Mouse (Mus musculus): Measurements from ENCODE around the gene Polg2. TPM values are rescaled to one million over a fixed set of nuclear protein-coding genes. Genes with fewer than 3 reads are reported as not detected.

The Polg2 gene
- polyA plus RNA-seq, 1 experiment from 2014 or later = 9.1 TPM

- Histone ChIP-seq H3K27ac (ENCODE audit: low read depth, low read length) (no peak overlapping the region), H3K27me3 (ENCODE audit: control insufficient read depth, insufficient read depth, low read length) (no peaks in the 10 kb centered on the region), H3K4me2 (ENCODE audit: low read depth, low read length, severe bottlenecking) (no peak overlapping the region), H3K36me3 (ENCODE audit: control insufficient read depth, insufficient read depth, low read length) (no peaks in the 10 kb centered on the region; the same call in 1 of the 2 replicates), H3K4me3 (ENCODE audit: low read depth, low read length) (no peak overlapping the region), H3K4me1 (replicated peaks; ENCODE audit: control insufficient read depth, insufficient read depth, low read length) (0 out of 2 replicates have a peak, but pooled peaks cover 5% of the 10 kb centered on the region), H3K9ac (ENCODE audit: low read length) (no peak overlapping the region), H3K9me3 (ENCODE audit: control insufficient read depth, low read length) (no peaks in the 10 kb centered on the region)
- no peak for DNase-seq (ENCODE audit: low spot score)
- WGBS = 96% methylated on average over 3 of the region's 3 CpGs
- ATAC-seq (replicated peaks; ENCODE audit: low FRiP score) = no peak
Observed at GRCm38 (mm10) chr11:106777395-106777794, 1.9 kb downstream of the Polg2 start.

DNA sequence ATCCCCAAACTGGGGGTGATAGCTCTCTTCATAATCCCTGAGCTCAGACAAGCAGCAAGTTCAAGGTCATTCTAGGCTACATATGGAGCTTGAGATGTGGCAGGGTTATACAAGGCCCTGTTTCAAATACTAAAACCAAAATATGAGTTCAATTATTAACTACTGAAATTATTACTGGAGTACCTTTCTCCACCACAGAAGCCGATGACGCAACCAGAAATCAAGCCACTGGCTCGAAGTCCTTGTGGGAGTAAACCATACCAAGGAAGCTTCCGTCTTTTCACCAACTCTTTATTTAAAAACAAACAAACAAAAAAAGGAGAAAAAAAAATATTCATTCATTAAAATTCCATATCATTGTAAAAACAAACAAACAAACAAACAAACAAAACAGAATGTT, 2.4 kb downstream of the Polg2 start:
- H3K27me3 ChIP-seq (ENCODE audit: control insufficient read depth, insufficient read depth, low read length) = no peaks in the 10 kb centered on the region
- 0 out of 2 replicates have a peak, but pooled peaks cover 5% of the 10 kb centered on the region for H3K4me1 ChIP-seq (replicated peaks; ENCODE audit: control insufficient read depth, insufficient read depth, low read length)
- no peaks in the 10 kb centered on the region for H3K9me3 ChIP-seq (ENCODE audit: control insufficient read depth, low read length)
- H3K9ac ChIP-seq (ENCODE audit: low read length) = no peak overlapping the region
- H3K4me3 ChIP-seq (ENCODE audit: low read depth, low read length) = no peak overlapping the region
- H3K27ac ChIP-seq (ENCODE audit: low read depth, low read length) = no peak overlapping the region
- DNase-seq (ENCODE audit: low spot score) (no peak), ATAC-seq (replicated peaks; ENCODE audit: low FRiP score) (no peak)
- H3K36me3 ChIP-seq (ENCODE audit: control insufficient read depth, insufficient read depth, low read length) = peaks cover 4% of the 10 kb centered on the region; the same call in 1 of the 2 replicates
- no peak overlapping the region for H3K4me2 ChIP-seq (ENCODE audit: low read depth, low read length, severe bottlenecking)
- over 99% methylated on average over 4 of the region's 4 CpGs for WGBS

DNA sequence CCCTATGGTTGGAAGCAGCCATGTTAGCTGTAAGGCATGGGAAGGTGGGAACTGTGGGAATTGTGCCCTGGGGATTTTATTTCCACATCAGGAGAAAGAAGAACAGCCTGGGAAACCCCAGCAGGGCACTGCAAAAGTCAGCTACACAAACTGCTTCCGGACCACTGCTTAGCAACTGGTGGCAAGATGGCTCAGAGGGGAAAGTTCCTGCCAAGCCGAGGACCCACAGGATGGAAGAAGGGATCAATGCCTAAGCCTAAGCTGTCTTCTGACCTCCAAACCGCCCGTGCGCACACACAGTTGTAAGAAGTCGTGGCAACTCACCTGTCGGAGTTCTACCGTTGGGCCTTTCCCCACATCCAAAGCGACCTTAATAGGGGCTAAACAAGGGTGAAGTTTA, 6.3 kb downstream of the Polg2 start:
- Histone ChIP-seq H3K4me2 (ENCODE audit: low read depth, low read length, severe bottlenecking) (no peak overlapping the region), H3K27ac (ENCODE audit: low read depth, low read length) (no peak overlapping the region), H3K9ac (ENCODE audit: low read length) (no peak overlapping the region), H3K9me3 (ENCODE audit: control insufficient read depth, low read length) (no peaks in the 10 kb centered on the region), H3K4me3 (ENCODE audit: low read depth, low read length) (no peak overlapping the region), H3K4me1 (replicated peaks; ENCODE audit: control insufficient read depth, insufficient read depth, low read length) (0 out of 2 replicates have a peak, but pooled peaks cover 4% of the 10 kb centered on the region), H3K27me3 (ENCODE audit: control insufficient read depth, insufficient read depth, low read length) (no peaks in the 10 kb centered on the region), H3K36me3 (ENCODE audit: control insufficient read depth, insufficient read depth, low read length) (peaks cover 7% of the 10 kb centered on the region; the same call in 1 of the 2 replicates)
- no peak for DNase-seq (ENCODE audit: low spot score)
- ATAC-seq (replicated peaks; ENCODE audit: low FRiP score) = no peak
- WGBS = 91% methylated on average over 9 of the region's 9 CpGs

DNA sequence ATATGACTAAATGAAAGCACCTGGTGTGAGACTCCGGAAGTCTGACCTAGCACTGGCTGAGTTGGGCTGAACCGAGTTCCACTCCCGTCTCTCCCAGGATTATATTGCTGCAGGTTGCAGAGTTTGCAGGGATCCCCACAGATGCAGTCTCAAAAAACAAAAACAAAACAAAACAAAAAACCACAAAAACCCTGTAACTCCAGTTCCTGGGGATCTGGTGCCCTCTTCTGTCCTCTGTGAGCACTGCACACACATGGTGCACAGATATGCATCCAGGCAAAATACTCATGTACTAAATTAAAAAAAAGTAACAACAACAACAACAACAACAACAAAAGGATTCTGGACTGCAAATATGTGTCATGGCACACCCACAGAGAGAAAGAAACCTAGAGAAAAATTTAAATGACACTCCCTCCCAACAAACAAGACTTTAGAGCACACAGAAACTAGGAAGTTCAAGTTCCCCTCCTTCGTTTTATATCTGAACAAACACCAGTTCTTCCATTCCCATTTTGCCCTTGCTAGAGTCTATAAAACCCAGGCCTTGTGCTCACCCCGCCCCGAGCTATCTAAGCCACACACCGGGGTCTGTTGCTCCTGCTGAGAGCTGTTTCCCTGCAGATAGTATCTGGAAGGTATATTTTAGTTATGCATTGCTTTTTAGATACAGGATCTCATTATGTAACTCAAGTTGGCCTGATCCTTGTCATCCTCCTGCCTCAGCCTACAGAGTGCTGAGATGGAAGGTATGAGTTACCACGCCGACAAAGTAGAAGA, 9.0 kb downstream of the Polg2 start:
- 95% methylated on average over 9 of the region's 9 CpGs for WGBS
- Histone ChIP-seq H3K9ac (ENCODE audit: low read length) (no peak overlapping the region), H3K4me1 (replicated peaks; ENCODE audit: control insufficient read depth, insufficient read depth, low read length) (no peaks in the 10 kb centered on the region), H3K9me3 (ENCODE audit: control insufficient read depth, low read length) (no peaks in the 10 kb centered on the region), H3K27me3 (ENCODE audit: control insufficient read depth, insufficient read depth, low read length) (no peaks in the 10 kb centered on the region), H3K36me3 (ENCODE audit: control insufficient read depth, insufficient read depth, low read length) (peaks cover 14% of the 10 kb centered on the region; the same call in 1 of the 2 replicates), H3K4me2 (ENCODE audit: low read depth, low read length, severe bottlenecking) (no peak overlapping the region), H3K27ac (ENCODE audit: low read depth, low read length) (no peak overlapping the region), H3K4me3 (ENCODE audit: low read depth, low read length) (no peak overlapping the region)
- DNase-seq (ENCODE audit: low spot score) (no peak), ATAC-seq (replicated peaks; ENCODE audit: low FRiP score) (no peak)

DNA sequence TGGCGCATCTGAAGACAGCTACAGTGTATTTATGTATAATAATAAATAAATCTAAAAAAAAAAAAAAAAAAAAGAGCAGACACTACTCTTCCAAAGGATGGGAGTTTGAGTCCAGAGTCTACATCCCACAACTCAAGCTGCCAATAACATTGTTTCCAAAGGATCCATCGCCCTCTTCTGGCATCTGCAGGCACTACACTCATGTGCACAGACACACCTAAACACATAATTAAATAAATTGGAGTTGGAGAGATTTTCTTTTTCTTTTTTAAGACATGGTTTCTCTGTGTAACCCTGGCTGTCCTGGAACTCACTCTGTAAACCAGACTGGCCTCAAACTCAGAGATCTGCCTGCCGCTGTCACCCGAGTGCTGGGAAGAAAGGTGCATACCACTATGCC, 11.8 kb downstream of the Polg2 start:
- no peaks in the 10 kb centered on the region for H3K9me3 ChIP-seq (ENCODE audit: control insufficient read depth, low read length)
- no peaks in the 10 kb centered on the region for H3K27me3 ChIP-seq (ENCODE audit: control insufficient read depth, insufficient read depth, low read length)
- no peak overlapping the region for H3K4me2 ChIP-seq (ENCODE audit: low read depth, low read length, severe bottlenecking)
- peaks cover 14% of the 10 kb centered on the region; the same call in 1 of the 2 replicates for H3K36me3 ChIP-seq (ENCODE audit: control insufficient read depth, insufficient read depth, low read length)
- no peak overlapping the region for H3K27ac ChIP-seq (ENCODE audit: low read depth, low read length)
- H3K4me3 ChIP-seq (ENCODE audit: low read depth, low read length) = no peak overlapping the region
- H3K9ac ChIP-seq (ENCODE audit: low read length) = no peak overlapping the region
- no peak for ATAC-seq (replicated peaks; ENCODE audit: low FRiP score)
- 95% methylated on average over 4 of the region's 4 CpGs for WGBS
- H3K4me1 ChIP-seq (replicated peaks; ENCODE audit: control insufficient read depth, insufficient read depth, low read length) = no peaks in the 10 kb centered on the region
- no peak for DNase-seq (ENCODE audit: low spot score)

GRCm38 (mm10) chr11:106766611-106767162, 12.7 kb downstream of the Polg2 start:
- Histone ChIP-seq H3K4me3 (ENCODE audit: low read depth, low read length) (no peak overlapping the region), H3K9ac (ENCODE audit: low read length) (no peak overlapping the region), H3K9me3 (ENCODE audit: control insufficient read depth, low read length) (no peaks in the 10 kb centered on the region), H3K36me3 (ENCODE audit: control insufficient read depth, insufficient read depth, low read length) (peaks cover 11% of the 10 kb centered on the region; the same call in 1 of the 2 replicates), H3K4me1 (replicated peaks; ENCODE audit: control insufficient read depth, insufficient read depth, low read length) (no peaks in the 10 kb centered on the region), H3K4me2 (ENCODE audit: low read depth, low read length, severe bottlenecking) (no peak overlapping the region), H3K27ac (ENCODE audit: low read depth, low read length) (no peak overlapping the region), H3K27me3 (ENCODE audit: control insufficient read depth, insufficient read depth, low read length) (no peaks in the 10 kb centered on the region)
- ATAC-seq (replicated peaks; ENCODE audit: low FRiP score) (no peak), DNase-seq (ENCODE audit: low spot score) (no peak)
- 91% methylated on average over 4 of the region's 4 CpGs for WGBS

DNA sequence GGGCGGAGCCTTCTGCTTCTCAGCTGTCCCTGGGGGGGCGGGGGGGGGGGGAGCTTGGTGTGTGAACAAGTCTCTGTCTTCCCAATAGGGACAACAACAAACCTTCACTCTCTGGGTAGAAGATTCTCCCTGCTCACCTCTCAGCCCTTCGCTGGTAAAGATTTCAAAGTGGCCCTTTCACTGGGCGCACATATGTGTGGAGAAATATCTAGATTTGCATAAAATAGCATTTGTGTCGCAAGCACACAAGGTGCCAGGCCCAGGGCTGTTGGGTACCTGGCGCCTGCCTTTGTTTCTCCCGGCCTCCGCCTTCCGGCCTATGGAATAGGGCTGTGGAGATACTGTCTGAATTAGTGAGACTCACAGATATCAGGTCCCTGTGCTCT, 16.5 kb downstream of the Polg2 start:
- no peak for DNase-seq (ENCODE audit: low spot score)
- 76% methylated on average over 9 of the region's 9 CpGs for WGBS
- Histone ChIP-seq H3K36me3 (ENCODE audit: control insufficient read depth, insufficient read depth, low read length) (peaks cover 5% of the 10 kb centered on the region; the same call in 1 of the 2 replicates), H3K4me2 (ENCODE audit: low read depth, low read length, severe bottlenecking) (no peak overlapping the region), H3K27ac (ENCODE audit: low read depth, low read length) (no peak overlapping the region), H3K9me3 (ENCODE audit: control insufficient read depth, low read length) (no peaks in the 10 kb centered on the region), H3K4me1 (replicated peaks; ENCODE audit: control insufficient read depth, insufficient read depth, low read length) (no peaks in the 10 kb centered on the region), H3K4me3 (ENCODE audit: low read depth, low read length) (no peak overlapping the region), H3K27me3 (ENCODE audit: control insufficient read depth, insufficient read depth, low read length) (no peaks in the 10 kb centered on the region), H3K9ac (ENCODE audit: low read length) (no peak overlapping the region)
- no peak for ATAC-seq (replicated peaks; ENCODE audit: low FRiP score)

DNA sequence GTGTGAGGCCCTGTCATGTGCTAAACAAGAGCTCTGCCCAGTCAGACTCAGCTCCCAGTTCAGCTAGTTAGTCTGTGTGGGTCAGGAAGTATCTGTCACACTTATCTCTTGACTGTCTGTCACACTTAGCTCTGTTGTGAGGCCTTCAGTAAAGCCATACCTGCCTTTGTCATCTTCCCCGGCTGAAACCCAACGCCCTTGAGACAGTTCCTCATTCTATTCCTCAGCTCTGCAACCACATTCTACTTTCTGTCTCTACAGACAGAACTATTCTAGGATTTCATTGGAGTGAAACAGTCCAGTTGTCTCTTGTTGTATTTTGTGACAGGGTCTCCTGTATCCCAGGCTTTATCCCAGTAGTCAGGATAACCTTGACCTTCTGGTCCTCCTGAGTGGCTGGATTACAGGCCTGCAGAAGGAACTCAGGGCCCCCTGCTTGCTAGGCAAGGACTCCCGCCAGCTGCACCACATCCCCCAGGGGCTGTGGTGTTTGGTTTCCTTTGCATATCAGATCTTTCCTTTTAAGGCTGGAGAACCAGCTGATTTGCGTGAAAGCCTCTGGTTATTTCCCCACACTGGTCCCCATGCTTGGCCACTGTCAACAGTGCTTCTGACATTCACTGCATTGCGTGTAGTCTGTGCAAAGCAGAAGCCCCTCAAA, 17.1 kb downstream of the Polg2 start:
- Histone ChIP-seq H3K4me3 (ENCODE audit: low read depth, low read length) (no peak overlapping the region), H3K27me3 (ENCODE audit: control insufficient read depth, insufficient read depth, low read length) (no peaks in the 10 kb centered on the region), H3K36me3 (ENCODE audit: control insufficient read depth, insufficient read depth, low read length) (no peaks in the 10 kb centered on the region; the same call in 1 of the 2 replicates), H3K4me1 (replicated peaks; ENCODE audit: control insufficient read depth, insufficient read depth, low read length) (no peaks in the 10 kb centered on the region), H3K9me3 (ENCODE audit: control insufficient read depth, low read length) (no peaks in the 10 kb centered on the region), H3K27ac (ENCODE audit: low read depth, low read length) (no peak overlapping the region), H3K9ac (ENCODE audit: low read length) (no peak overlapping the region), H3K4me2 (ENCODE audit: low read depth, low read length, severe bottlenecking) (no peak overlapping the region)
- DNase-seq (ENCODE audit: low spot score) = no peak
- no peak for ATAC-seq (replicated peaks; ENCODE audit: low FRiP score)
- 67% methylated on average over 5 of the region's 5 CpGs for WGBS

Measured in forebrain, embryonic 11.5 days (tissue).